Mouse (Mus musculus) E14TG2a.4 (cell line): ENCODE measurements around the gene Capg.

Experiments used
- CTCF ChIP-seq: conservative IDR thresholded peaks from 2 replicates; pipeline ENCODE4 v1.5.1; 2014; ENCODE audit warnings: low read length
- NANOG ChIP-seq: IDR thresholded peaks from 2 replicates; pipeline ENCODE4 v1.6.1; 2014; ENCODE audit warnings: borderline replicate concordance, low read length, mixed read lengths

DNA sequence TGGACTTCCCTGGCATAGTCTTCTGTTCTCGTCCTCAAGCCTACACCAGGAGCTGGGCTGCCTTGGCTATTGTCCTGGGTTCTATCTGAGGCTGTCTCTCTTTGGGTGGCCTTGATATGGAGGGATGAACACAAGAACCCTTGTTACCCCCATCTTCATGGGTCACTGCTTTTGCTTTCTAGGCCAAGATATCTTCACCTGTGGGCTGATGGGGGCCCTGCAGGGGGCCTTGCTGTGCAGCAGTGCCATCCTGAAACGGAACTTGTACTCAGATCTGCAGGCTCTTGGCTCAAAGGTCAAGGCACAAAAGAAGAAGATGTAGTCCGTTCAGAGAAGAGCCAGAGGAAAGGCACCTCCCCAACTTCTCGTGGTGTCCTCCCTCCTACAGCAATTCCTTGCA is 62.9 kb downstream of the Capg start:
- TF ChIP-seq CTCF (no peak), NANOG (no peak)
